Mouse (Mus musculus): ENCODE results near the gene Cdh20. TPM values are rescaled to one million over a fixed set of nuclear protein-coding genes. Genes with fewer than 3 reads are reported as not detected.

Gene Cdh20
- polyA plus RNA-seq, 1 experiment from 2014 or later = 4.2 TPM

DNA sequence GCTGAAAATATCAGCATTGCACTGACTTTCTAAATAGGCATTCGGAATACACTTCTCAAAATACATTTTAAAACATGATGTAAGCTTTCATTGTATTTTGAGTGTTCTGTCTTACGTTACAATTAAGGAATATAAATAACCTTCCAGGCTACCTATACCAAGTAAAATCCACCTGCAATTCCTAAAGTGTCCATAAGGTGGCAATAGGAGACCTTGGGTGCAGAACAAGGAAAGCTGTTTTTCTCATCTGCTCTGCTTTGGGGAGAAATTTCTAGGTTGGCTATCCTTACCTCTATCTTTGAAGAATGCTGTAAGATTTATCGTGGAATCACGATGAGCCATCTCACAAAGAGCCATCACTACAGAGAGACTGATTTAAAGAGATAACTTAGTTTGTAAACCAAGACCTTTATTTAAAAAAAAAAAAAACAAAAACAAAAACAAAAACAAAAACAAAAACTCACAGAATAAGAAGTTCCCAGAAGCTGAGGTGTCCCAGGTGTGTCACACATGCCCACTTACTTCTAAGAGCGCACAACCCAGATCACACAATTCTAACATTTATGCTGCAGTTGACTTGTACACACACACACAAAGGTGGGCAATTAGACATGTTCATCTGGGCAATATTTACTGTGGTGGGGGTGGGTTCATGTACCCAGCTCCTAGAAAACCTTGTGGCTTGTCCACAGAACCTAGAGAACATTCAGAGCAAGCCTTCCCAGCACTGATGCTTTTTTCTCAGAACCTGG, 218.1 kb downstream of the Cdh20 start:
- Histone ChIP-seq H3K27me3 (replicated peaks) (no peaks in the 10 kb centered on the region), H3K4me3 (replicated peaks) (no peak overlapping the region), H3K9ac (replicated peaks) (no peak overlapping the region), H3K36me3 (no peaks in the 10 kb centered on the region), H3K4me1 (no peaks in the 10 kb centered on the region), H3K27ac (replicated peaks) (no peak overlapping the region), H3K9me3 (replicated peaks) (no peaks in the 10 kb centered on the region), H3K4me2 (no peak overlapping the region)
- peak; percentile 69; the same call in 1 of the 2 replicates for ATAC-seq (ENCODE audit: low FRiP score)
- 31% methylated on average over 5 of the region's 5 CpGs for WGBS

DNA sequence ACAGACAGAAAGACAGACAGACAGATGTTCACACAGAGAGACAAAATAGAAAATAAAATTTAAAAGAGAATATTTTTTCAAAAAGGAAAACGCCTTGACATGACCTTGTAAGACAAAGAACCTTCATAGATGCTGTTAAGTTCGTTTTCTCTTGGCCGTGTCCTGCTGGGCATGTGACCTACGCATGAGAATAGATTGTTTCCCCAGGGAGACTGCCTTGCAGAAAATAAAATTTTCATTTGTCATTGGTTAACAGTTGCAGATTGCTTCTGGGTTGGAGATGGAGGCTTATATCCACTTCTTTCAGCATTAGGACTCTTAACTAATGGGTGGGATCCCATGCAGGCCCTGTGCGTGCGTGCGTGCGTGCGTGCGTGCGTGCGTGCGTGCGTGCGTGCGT, 219.2 kb downstream of the Cdh20 start:
- H3K9ac ChIP-seq (replicated peaks) = no peak overlapping the region
- WGBS = 89% methylated on average over 16 of the region's 16 CpGs
- no peak overlapping the region for H3K4me2 ChIP-seq
- no peak overlapping the region for H3K27ac ChIP-seq (replicated peaks)
- no peaks in the 10 kb centered on the region for H3K9me3 ChIP-seq (replicated peaks)
- H3K27me3 ChIP-seq (replicated peaks) = no peaks in the 10 kb centered on the region
- H3K4me1 ChIP-seq = no peaks in the 10 kb centered on the region
- no peak overlapping the region for H3K4me3 ChIP-seq (replicated peaks)
- no peaks in the 10 kb centered on the region for H3K36me3 ChIP-seq
- no peak for ATAC-seq (ENCODE audit: low FRiP score)

DNA sequence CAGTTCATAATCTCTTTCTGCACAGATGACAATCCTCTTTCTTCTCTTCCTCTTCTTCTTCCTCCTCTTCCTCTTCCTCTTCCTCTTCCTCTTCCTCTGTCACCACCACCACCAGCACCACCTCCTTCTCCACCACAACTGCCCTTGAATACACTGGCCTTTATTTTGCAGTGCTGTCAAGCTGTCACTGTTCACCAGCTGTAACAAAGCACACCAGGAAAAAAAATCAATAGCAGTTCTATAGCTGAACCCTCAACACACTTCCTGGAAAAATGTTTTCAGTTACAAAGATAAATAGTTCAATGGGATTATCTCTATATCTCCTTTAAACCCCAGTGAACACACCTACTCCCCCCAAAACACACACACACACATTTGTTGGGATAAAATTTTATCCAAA, 224.1 kb downstream of the Cdh20 start:
- Histone ChIP-seq H3K27ac (replicated peaks) (no peak overlapping the region), H3K27me3 (replicated peaks) (no peaks in the 10 kb centered on the region), H3K4me1 (peaks cover 7% of the 10 kb centered on the region; the same call in 1 of the 2 replicates), H3K4me3 (replicated peaks) (no peak overlapping the region), H3K4me2 (no peak overlapping the region), H3K9ac (replicated peaks) (no peak overlapping the region), H3K36me3 (no peaks in the 10 kb centered on the region), H3K9me3 (replicated peaks) (no peaks in the 10 kb centered on the region)
- ATAC-seq (ENCODE audit: low FRiP score) = no peak

DNA sequence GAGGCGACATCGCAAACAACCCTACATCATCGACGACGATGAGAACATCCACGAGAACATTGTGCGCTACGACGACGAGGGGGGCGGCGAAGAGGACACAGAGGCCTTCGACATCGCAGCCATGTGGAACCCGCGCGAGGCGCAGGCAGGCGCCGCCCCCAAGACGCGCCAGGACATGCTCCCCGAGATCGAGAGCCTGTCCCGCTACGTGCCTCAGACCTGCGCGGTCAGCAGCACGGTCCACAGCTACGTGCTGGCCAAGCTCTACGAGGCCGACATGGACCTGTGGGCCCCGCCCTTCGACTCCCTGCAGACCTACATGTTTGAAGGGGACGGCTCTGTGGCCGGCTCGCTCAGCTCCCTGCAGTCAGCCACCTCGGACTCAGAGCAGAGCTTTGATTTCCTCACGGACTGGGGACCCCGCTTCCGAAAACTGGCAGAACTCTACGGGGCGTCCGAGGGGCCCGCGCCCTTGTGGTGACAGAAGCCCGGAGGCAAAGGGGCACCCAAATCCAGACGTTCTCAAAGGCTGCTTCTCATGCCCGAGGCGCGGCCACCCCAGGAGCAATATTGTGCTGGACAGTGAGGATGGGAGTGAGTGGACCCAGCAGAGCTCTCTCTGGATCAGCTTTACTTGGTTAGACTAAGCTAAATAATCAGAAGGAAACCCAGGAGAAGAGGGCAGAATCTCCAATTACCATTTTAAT, 225.7 kb downstream of the Cdh20 start:
- peak overlapping the region; percentile 47 for H3K4me3 ChIP-seq (replicated peaks)
- 9% methylated on average over 51 of the region's 51 CpGs for WGBS
- H3K9ac ChIP-seq (replicated peaks) = peak overlapping the region; percentile 47
- H3K9me3 ChIP-seq (replicated peaks) = no peaks in the 10 kb centered on the region
- H3K4me2 ChIP-seq = peak overlapping the region; percentile 77
- no peaks in the 10 kb centered on the region for H3K27me3 ChIP-seq (replicated peaks)
- peaks cover 7% of the 10 kb centered on the region; the same call in 1 of the 2 replicates for H3K4me1 ChIP-seq
- ATAC-seq (ENCODE audit: low FRiP score) = peak; percentile 79
- no peak overlapping the region for H3K27ac ChIP-seq (replicated peaks)
- H3K36me3 ChIP-seq = no peaks in the 10 kb centered on the region

DNA sequence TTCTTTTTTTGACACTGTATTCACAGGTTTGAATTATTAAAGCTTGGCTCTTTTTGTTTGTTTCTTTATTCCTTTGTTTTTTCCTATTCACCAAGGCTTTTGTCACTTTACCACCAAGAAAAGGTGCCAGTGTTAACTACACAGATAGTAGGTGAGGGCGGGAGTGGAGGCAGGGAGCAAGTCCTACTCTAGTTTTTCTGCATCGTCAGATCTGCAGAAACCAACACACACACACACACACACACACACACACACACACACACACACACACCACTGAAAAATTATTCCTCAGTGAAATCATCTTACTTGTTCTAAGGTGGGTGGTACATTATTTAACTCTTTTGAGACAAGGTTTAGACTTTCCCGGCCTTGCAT, 226.3 kb downstream of the Cdh20 start:
- 0 out of 2 replicates have a peak, but pooled peaks have one; percentile 45 for ATAC-seq (ENCODE audit: low FRiP score)
- peak overlapping the region; percentile 77 for H3K4me2 ChIP-seq
- no peak overlapping the region for H3K9ac ChIP-seq (replicated peaks)
- H3K27me3 ChIP-seq (replicated peaks) = no peaks in the 10 kb centered on the region
- 67% methylated on average over 3 of the region's 3 CpGs for WGBS
- H3K27ac ChIP-seq (replicated peaks) = no peak overlapping the region
- peaks cover 7% of the 10 kb centered on the region; the same call in 1 of the 2 replicates for H3K4me1 ChIP-seq
- H3K4me3 ChIP-seq (replicated peaks) = no peak overlapping the region
- H3K9me3 ChIP-seq (replicated peaks) = no peaks in the 10 kb centered on the region
- H3K36me3 ChIP-seq = no peaks in the 10 kb centered on the region

DNA sequence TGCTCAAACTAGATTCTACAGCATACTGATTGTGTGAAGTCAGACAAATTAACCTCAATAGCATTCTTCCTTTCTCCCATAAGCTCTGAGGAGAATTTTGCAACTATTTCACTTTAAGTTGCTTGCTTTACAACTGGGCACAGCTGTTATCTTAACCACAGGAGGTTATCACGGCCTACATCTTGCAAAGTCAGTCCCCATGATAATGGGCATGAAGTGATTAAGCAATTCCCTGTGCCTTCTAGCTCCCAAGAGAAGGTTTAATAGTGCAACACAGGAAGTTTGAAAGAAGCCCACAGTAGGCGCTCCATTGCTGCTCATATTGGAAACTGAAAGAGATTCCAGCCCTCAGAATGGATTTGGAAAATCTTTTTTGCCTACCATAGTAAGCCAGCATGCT, 229.5 kb downstream of the Cdh20 start:
- H3K36me3 ChIP-seq = no peaks in the 10 kb centered on the region
- no peak overlapping the region for H3K4me2 ChIP-seq
- no peak overlapping the region for H3K27ac ChIP-seq (replicated peaks)
- WGBS = 55% methylated on average over 2 of the region's 2 CpGs
- no peak overlapping the region for H3K9ac ChIP-seq (replicated peaks)
- no peak overlapping the region for H3K4me3 ChIP-seq (replicated peaks)
- no peaks in the 10 kb centered on the region for H3K9me3 ChIP-seq (replicated peaks)
- no peaks in the 10 kb centered on the region for H3K27me3 ChIP-seq (replicated peaks)
- peaks cover 7% of the 10 kb centered on the region; the same call in 1 of the 2 replicates for H3K4me1 ChIP-seq
- no peak for ATAC-seq (ENCODE audit: low FRiP score)

DNA sequence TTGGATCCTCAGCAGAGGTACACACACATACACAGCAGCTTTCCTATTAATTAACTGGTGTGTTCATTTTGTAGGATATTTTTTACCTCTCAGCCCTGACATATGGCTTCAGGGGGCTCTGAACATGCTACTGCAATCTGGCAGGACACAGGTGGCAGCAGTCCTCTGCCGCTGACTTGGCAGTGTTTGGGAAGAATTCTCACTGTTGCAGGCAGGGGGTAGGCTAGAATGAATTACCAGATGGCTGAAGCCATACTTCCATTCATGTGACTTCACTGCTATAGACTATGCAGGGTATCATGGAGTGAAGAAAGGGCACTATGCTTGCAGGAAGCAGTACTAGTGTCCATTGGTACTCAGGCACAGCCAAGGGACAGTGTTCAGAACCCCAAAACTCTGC, 233.8 kb downstream of the Cdh20 start:
- H3K27ac ChIP-seq (replicated peaks) = no peak overlapping the region
- no peak overlapping the region for H3K4me2 ChIP-seq
- H3K4me3 ChIP-seq (replicated peaks) = no peak overlapping the region
- H3K9ac ChIP-seq (replicated peaks) = no peak overlapping the region
- H3K4me1 ChIP-seq = no peaks in the 10 kb centered on the region
- H3K36me3 ChIP-seq = no peaks in the 10 kb centered on the region
- H3K27me3 ChIP-seq (replicated peaks) = no peaks in the 10 kb centered on the region
- no peaks in the 10 kb centered on the region for H3K9me3 ChIP-seq (replicated peaks)
- WGBS = 57% methylated on average over 1 of the region's 1 CpGs
- no peak for ATAC-seq (ENCODE audit: low FRiP score)

DNA sequence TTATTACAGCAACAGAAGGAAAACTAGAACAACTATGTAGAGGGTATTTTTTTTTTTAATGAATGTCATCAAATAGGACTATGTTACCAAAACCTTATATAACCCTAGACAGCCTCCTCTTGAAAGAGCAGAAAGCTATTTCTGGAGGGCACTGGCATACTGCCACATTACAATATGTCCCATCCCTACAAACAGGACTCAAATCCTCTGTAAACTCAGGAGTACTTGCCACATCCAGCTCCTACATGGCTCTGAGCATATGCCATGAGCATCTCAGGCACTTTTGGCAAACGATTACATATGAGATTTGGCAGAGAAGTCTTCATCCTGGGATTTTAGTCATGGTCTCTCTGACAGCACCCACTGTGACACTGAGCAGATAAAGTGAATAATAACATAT, 235.5 kb downstream of the Cdh20 start:
- Histone ChIP-seq H3K36me3 (no peaks in the 10 kb centered on the region), H3K9ac (replicated peaks) (no peak overlapping the region), H3K27me3 (replicated peaks) (no peaks in the 10 kb centered on the region), H3K4me1 (no peaks in the 10 kb centered on the region), H3K27ac (replicated peaks) (no peak overlapping the region), H3K4me3 (replicated peaks) (no peak overlapping the region), H3K9me3 (replicated peaks) (no peaks in the 10 kb centered on the region), H3K4me2 (no peak overlapping the region)
- ATAC-seq (ENCODE audit: low FRiP score) = no peak
- WGBS = 85% methylated on average over 1 of the region's 1 CpGs

DNA sequence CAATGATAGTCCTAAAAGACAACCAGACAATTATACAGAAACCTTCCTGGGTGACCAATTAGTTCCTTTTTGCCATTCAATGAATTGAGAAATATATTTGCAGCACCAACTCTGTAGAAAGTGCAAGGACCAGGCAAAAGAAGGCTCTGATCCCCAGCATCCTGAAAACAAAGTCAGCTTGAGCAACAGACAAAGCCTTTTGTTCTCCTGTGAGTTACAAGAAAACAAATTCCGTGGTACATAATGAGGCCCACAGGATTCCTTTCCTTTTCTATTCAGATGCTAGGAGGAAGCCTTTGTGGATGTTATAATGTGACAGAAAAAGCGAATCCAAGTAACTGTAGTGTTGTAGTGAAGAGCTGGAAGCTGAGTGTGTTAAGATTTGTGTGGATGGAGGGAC, 244.3 kb downstream of the Cdh20 start:
- no peak for ATAC-seq (ENCODE audit: low FRiP score)
- H3K36me3 ChIP-seq = no peaks in the 10 kb centered on the region
- H3K27ac ChIP-seq (replicated peaks) = no peak overlapping the region
- H3K4me2 ChIP-seq = no peak overlapping the region
- H3K4me3 ChIP-seq (replicated peaks) = no peak overlapping the region
- H3K27me3 ChIP-seq (replicated peaks) = no peaks in the 10 kb centered on the region
- H3K9ac ChIP-seq (replicated peaks) = no peak overlapping the region
- 6% methylated on average over 2 of the region's 2 CpGs for WGBS
- H3K9me3 ChIP-seq (replicated peaks) = no peaks in the 10 kb centered on the region
- no peaks in the 10 kb centered on the region for H3K4me1 ChIP-seq

DNA sequence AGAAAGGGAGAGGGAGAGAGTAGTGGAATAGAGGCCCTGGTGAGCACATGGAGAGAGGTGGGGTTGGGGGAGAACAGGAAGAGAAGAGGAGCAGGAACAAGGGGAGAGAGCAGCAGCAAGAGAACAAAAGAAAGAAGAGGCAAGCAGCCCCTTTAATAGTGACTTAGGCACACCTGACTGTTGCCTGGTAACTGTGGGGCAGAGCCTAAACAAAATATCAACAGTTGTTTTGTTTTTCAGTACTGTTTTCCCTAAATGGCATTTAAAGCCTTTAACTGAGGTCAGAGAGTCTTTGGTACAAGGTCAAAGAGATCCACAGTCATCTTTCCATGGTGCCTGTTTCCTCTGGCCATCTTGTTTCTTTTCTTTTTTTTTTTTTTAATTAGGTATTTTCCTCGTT, 245.0 kb downstream of the Cdh20 start:
- Histone ChIP-seq H3K9me3 (replicated peaks) (no peaks in the 10 kb centered on the region), H3K4me1 (no peaks in the 10 kb centered on the region), H3K27ac (replicated peaks) (no peak overlapping the region), H3K27me3 (replicated peaks) (no peaks in the 10 kb centered on the region), H3K4me3 (replicated peaks) (no peak overlapping the region), H3K4me2 (no peak overlapping the region), H3K36me3 (no peaks in the 10 kb centered on the region), H3K9ac (replicated peaks) (no peak overlapping the region)
- no peak for ATAC-seq (ENCODE audit: low FRiP score)
- 80% methylated on average over 1 of the region's 1 CpGs for WGBS

DNA sequence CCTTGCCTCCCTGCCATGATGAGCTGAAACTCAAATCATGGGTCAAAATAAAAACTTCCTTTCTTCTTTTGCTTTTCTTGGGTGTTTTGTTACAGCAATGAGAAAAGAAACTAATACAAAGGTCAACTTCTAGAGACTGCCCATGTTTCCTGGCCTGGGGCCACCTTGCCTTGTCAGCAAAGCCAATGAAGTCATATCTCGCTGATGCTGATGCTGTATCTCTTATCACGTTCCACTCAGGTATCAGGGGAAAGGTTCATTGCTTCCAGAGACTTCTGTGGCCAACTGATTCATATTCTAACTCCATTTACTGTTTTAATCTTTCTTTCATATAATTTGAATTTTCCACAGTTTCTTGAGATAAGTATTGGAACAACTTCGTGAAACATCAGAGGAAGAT, 273.3 kb downstream of the Cdh20 start:
- Histone ChIP-seq H3K4me1 (no peaks in the 10 kb centered on the region), H3K4me3 (replicated peaks) (no peak overlapping the region), H3K27me3 (replicated peaks) (no peaks in the 10 kb centered on the region), H3K9ac (replicated peaks) (no peak overlapping the region), H3K4me2 (no peak overlapping the region), H3K9me3 (replicated peaks) (no peaks in the 10 kb centered on the region), H3K27ac (replicated peaks) (no peak overlapping the region), H3K36me3 (no peaks in the 10 kb centered on the region)
- WGBS = 94% methylated on average over 3 of the region's 3 CpGs
- no peak for ATAC-seq (ENCODE audit: low FRiP score)

Data from neural tube, embryonic 15.5 days (tissue).